Mouse (Mus musculus) C2C12 (cell line): Measurements from ENCODE around the gene Med13l.

Experiments used
- CEBPB ChIP-seq: IDR thresholded peaks from one replicate; pipeline ENCODE4 v1.6.1; 2011; ENCODE audit warnings: low read depth, mild to moderate bottlenecking, control low read depth, moderate library complexity
- CTCF ChIP-seq: IDR thresholded peaks from one replicate; pipeline ENCODE4 v1.5.1; 2011; ENCODE audit not compliant: control insufficient read depth, insufficient read depth, insufficient read length
- FOSL1 ChIP-seq: IDR thresholded peaks from one replicate; pipeline ENCODE4 v1.8.0; 2011; ENCODE audit warnings: mild to moderate bottlenecking, low read length; ENCODE audit not compliant: poor library complexity, insufficient read depth, severe bottlenecking
- MAX ChIP-seq: IDR thresholded peaks from one replicate; pipeline ENCODE4 v1.6.1; 2011; ENCODE audit warnings: mild to moderate bottlenecking, control low read depth
- MYOD1 ChIP-seq: IDR thresholded peaks from one replicate; pipeline ENCODE4 v1.6.1; 2011; ENCODE audit warnings: low read depth; ENCODE audit not compliant: control insufficient read depth, insufficient read length
- MYOG ChIP-seq: IDR thresholded peaks from one replicate; pipeline ENCODE4 v1.6.1; 2011; ENCODE audit not compliant: control insufficient read depth, insufficient read length; ENCODE audit errors: extremely low read depth
- USF1 ChIP-seq: IDR thresholded peaks from one replicate; pipeline ENCODE4 v1.6.1; 2011; ENCODE audit warnings: low read depth, mild to moderate bottlenecking, control low read depth, moderate library complexity

- no peak for TF ChIP-seq USF1
- no peak for TF ChIP-seq MYOD1
- TF ChIP-seq CTCF: no peak
- no peak for TF ChIP-seq CEBPB
- TF ChIP-seq FOSL1: no peak
- no peak for TF ChIP-seq MYOG
- no peak for TF ChIP-seq MAX
Measured at GRCm38 (mm10) chr5:118585355-118585754, 24.9 kb downstream of the Med13l start.
